Mouse (Mus musculus) hindbrain, embryonic 16.5 days (tissue): ENCODE results near the gene Pkn3. TPM values are rescaled to one million over a fixed set of nuclear protein-coding genes. Genes with fewer than 3 reads are reported as not detected.
"Not testable (repeated sequence)": the region's sequence is repeated elsewhere in the genome, so short reads cannot be mapped to it uniquely, and the experiment has no call there.

Source experiments
- ATAC-seq: fragments of 200-750 bp; cut with Nextera tagmentation; 2 replicates; pipeline ENCODE4 v1.8.0; 2017; ENCODE audit warnings: moderate TSS enrichment, moderate library complexity
- H3K27ac ChIP-seq: fragments of 300-500 bp; sonication (generic); 2 replicates; pipeline ENCODE4 v1.5.1; 2014; ENCODE audit warnings: low read depth, mild to moderate bottlenecking, control low read depth, low read length, moderate library complexity
- H3K27me3 ChIP-seq: fragments of 300-500 bp; sonication (generic); replicated peaks from 2 replicates; pipeline ENCODE4 v1.6.1; 2014; ENCODE audit warnings: low read length; ENCODE audit not compliant: control insufficient read depth, insufficient read depth
- H3K36me3 ChIP-seq: fragments of 300-500 bp; sonication (generic); 2 replicates; pipeline ENCODE4 v1.6.1; 2014; ENCODE audit warnings: mild to moderate bottlenecking, low read length, moderate library complexity, mixed read lengths; ENCODE audit not compliant: control insufficient read depth, insufficient read depth
- H3K4me1 ChIP-seq: fragments of 300-500 bp; sonication (generic); 2 replicates; pipeline ENCODE4 v1.6.1; 2014; ENCODE audit warnings: low read depth, low read length; ENCODE audit not compliant: control insufficient read depth, insufficient read depth
- H3K4me2 ChIP-seq: fragments of 300-500 bp; sonication (generic); 2 replicates; pipeline ENCODE4 v1.6.1; 2014; ENCODE audit warnings: mild to moderate bottlenecking, low read length, control low read depth, moderate library complexity
- H3K4me3 ChIP-seq: fragments of 300-500 bp; sonication (generic); 2 replicates; pipeline ENCODE4 v1.5.1; 2014; ENCODE audit warnings: mild to moderate bottlenecking, low read length, control low read depth, moderate library complexity
- H3K9ac ChIP-seq: fragments of 300-500 bp; sonication (generic); 2 replicates; pipeline ENCODE4 v1.6.1; 2014; ENCODE audit warnings: low read depth, mild to moderate bottlenecking, control low read depth, low read length, moderate library complexity
- H3K9me3 ChIP-seq: fragments of 300-500 bp; sonication (generic); 2 replicates; pipeline ENCODE4 v1.6.1; 2014; ENCODE audit warnings: mild to moderate bottlenecking, low read length, moderate library complexity; ENCODE audit not compliant: control insufficient read depth
- WGBS: fragments of 180-500 bp; shearing (Covaris S2); extraction: QIAGEN DNeasy Blood & Tissue Kit; methylation state at CpG from one replicate; pipeline ENCODE4 v1.1.7; 2014; 5-methylcytosine and 5-hydroxymethylcytosine counted together
- polyA plus RNA-seq: library from polyadenylated mRNA; unstranded; fragments of >200 nt; fragmentation: Nextera tagmentation; extraction: Ambion mirVana; gene quantifications from 2 replicates; pipeline ENCODE4 v1.2.1, GENCODE M21; 2015

The Pkn3 gene
- polyA plus RNA-seq, 1 experiment from 2014 or later = 1.6 TPM

DNA sequence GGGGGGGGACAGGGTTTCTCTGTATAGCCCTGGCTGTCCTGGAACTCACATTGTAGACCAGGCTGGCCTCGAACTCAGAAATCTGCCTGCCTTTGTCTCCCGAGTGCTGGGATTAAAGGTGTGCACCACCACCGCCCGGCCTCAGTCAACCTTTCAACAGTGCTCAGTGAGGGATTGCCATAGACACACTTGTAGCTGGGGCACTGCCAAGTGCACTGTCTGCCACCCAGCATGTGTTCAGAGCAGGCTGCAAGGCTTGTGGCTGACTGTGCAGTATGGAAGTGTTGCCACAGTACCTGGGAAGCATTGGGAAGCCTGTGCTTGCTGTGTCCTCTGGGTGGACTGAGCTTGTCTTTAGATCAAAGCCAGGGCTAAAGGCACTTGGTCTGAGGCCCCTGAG, 62.5 kb downstream of the Pkn3 start:
- not testable (repeated sequence) for H3K9ac ChIP-seq, H3K9me3 ChIP-seq, H3K27me3 ChIP-seq, H3K4me2 ChIP-seq, H3K27ac ChIP-seq, ATAC-seq, H3K4me1 ChIP-seq, H3K4me3 ChIP-seq
- H3K36me3 ChIP-seq = peaks cover 24% of the 10 kb centered on the region
- 80% methylated on average over 4 of the region's 4 CpGs for WGBS

Other genes with a start within 250 kb of the Pkn3 start
- 22.6 and 25.8 TPM in 2 replicates for gene Cercam, start 208.5 kb upstream of the Pkn3 start, polyA plus RNA-seq
- gene Odf2, start 188.5 kb upstream of the Pkn3 start, polyA plus RNA-seq = 61.0 and 61.2 TPM in 2 replicates
- 59.6 and 66.0 TPM in 2 replicates for gene Gle1, start 142.3 kb upstream of the Pkn3 start, polyA plus RNA-seq
- gene Sptan1, start 112.1 kb upstream of the Pkn3 start, polyA plus RNA-seq = 234 and 268 TPM in 2 replicates
- 76.4 and 78.1 TPM in 2 replicates for gene Wdr34, start 28.8 kb upstream of the Pkn3 start, polyA plus RNA-seq
- 284 and 285 TPM in 2 replicates for gene Set, start 20.3 kb upstream of the Pkn3 start, polyA plus RNA-seq
- gene Zdhhc12, start 16.0 kb downstream of the Pkn3 start, polyA plus RNA-seq = 31.3 and 32.2 TPM in 2 replicates
- gene Zer1, start 46.9 kb downstream of the Pkn3 start, polyA plus RNA-seq = 10.4 and 11.3 TPM in 2 replicates
- 8.8 and 10.0 TPM in 2 replicates for gene Tbc1d13, start 56.1 kb downstream of the Pkn3 start, polyA plus RNA-seq
- 24.0 and 29.2 TPM in 2 replicates for gene Endog, start 93.8 kb downstream of the Pkn3 start, polyA plus RNA-seq
- 71.2 and 72.4 TPM in 2 replicates for gene Spout1, start 100.8 kb downstream of the Pkn3 start, polyA plus RNA-seq
- gene Kyat1, start 128.2 kb downstream of the Pkn3 start, polyA plus RNA-seq = 14.8 and 15.2 TPM in 2 replicates
- gene Lrrc8a, start 160.0 kb downstream of the Pkn3 start, polyA plus RNA-seq = 53.6 and 56.9 TPM in 2 replicates
- 0.15 and 0.16 TPM in 2 replicates for gene Gm28035, start 162.9 kb downstream of the Pkn3 start, polyA plus RNA-seq
- 5.9 and 7.0 TPM in 2 replicates for gene Phyhd1, start 188.5 kb downstream of the Pkn3 start, polyA plus RNA-seq
- gene Gm28038, start 203.4 kb downstream of the Pkn3 start, polyA plus RNA-seq = not detected in 2 replicates
- gene Dolk, start 208.7 kb downstream of the Pkn3 start, polyA plus RNA-seq = 44.9 and 45.8 TPM in 2 replicates
- 15.8 and 23.4 TPM in 2 replicates for gene Nup188, start 208.7 kb downstream of the Pkn3 start, polyA plus RNA-seq